Mouse (Mus musculus) thymus, adult 2 months (tissue): ENCODE measurements around the gene Palld.

Experiments
- CTCF ChIP-seq: fragments of 200-500 bp; IDR thresholded peaks from 2 replicates; pipeline ENCODE4 v1.5.1; 2012; ENCODE audit warnings: mild to moderate bottlenecking, control low read depth, low read length, moderate library complexity, borderline replicate concordance; ENCODE audit not compliant: control insufficient read depth, poor library complexity, insufficient read depth; ENCODE audit errors: extremely low read depth
- POLR2A ChIP-seq: fragments of 200-500 bp; IDR thresholded peaks from 2 replicates; pipeline ENCODE4 v1.6.1; 2012; ENCODE audit warnings: mild to moderate bottlenecking, low read length, control low read depth, moderate library complexity; ENCODE audit not compliant: control insufficient read depth, poor library complexity, insufficient read depth; ENCODE audit errors: extremely low read depth

- no peak for TF ChIP-seq CTCF
- TF ChIP-seq POLR2A = no peak
Measured at GRCm38 (mm10) chr8:61464393-61464792, 438.1 kb downstream of the Palld start.
